Mouse (Mus musculus): ENCODE data around the gene Bicc1.

The Bicc1 gene

DNA sequence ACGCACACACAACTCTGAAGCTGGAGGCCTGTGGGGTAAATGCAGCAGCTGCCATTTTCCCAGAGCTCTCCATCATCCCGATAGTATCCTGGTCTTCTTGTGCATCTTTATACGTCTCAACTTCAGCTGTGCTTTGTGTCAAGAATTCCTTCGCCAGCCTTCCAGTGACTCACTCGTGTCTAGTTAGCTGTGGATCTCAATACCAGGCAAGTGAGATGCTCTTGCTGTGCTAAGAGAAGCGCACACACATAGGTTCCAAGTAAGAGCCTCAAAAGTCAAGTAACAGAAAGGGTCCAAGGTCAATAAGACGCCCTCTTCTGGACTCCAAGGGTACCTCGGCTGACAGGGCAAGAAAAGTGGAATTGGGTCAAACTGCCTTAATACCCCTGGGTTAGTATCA, 37.0 kb downstream of the Bicc1 start:
- no peak for DNase-seq (ENCODE audit: low spot score)

DNA sequence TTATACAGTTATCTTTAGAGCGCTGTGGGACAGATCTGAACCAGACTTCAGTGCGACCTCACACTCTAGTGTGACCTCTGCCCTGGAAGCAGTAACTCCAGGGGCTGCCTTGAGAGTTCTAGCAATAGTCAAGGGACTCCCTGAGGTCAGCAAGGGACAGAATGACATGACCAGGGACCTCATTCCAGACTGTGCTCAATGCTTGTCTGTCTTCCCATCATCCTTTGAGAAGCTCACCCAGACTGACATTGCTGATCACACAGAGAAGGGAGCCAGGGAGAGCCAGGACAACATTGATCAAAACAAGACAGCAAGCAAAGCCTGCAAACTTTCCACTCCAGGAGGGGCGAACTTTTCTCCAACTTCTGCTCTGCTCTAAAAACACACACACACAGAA, 38.7 kb downstream of the Bicc1 start:
- no peak for DNase-seq (ENCODE audit: low spot score)

DNA sequence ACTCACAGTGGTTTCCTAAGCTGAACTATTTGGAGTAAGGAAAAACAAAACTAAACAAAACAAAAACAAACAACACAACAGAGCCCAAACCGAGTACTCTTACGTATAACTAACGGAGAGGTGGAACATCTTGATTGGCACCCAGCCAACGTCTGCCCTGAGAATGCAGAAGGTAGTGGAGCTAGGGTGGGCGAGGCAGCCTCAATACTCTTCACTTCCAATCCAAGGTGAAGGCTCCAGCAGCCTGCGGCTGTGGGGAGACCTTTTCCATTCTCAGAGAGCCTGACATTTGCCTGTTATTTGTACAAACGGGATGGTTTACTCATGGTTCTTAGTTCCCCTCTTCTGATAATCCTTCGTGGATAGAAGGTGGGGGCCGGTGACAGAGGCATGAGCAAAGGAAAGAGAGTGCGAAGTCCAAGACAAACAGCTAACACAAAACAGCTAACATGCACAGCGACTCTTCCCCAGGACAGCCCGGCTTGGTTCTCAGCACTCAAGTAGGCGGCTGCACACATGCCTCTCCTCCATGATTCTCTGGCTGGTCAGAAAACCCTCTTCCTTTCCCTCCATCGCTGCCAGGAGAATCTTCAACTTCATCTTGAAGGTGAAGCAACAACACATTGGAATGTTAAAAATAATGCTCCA, 39.3 kb downstream of the Bicc1 start:
- DNase-seq (ENCODE audit: low spot score) = no peak

DNA sequence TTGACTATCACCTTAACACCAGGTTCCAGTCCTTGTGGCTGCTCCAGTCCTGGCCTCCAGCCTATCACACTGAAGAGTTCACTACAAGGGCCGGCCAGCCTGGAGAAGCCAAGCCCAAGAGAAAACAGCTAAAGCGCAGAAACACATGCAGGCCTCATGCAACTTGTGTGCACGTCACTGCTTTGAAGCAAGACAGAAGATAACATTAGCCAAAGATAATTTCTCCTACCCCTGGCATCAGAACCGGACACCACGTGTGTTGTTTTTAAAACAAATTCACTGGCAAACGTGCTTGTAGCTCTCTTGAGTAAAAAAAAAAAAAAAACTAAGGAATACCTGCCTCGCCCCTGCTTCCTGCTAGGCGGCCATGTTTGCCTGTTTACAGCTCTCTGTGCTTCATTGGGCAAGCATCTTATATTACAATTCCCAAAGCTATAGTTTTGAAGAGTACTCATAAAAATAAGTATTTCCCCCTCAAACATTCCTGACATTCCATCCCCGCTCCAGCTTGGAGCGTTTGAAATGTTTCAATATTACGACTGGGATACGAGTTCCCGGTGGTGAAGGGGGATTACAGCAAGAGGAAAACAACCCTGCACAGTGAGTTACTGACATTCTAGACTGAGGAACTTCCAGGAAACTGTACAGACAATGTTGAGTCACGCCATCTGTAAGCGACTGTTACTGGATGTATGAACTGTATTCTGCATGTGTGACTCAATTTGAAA, 40.2 kb downstream of the Bicc1 start:
- DNase-seq (ENCODE audit: low spot score) = no peak

DNA sequence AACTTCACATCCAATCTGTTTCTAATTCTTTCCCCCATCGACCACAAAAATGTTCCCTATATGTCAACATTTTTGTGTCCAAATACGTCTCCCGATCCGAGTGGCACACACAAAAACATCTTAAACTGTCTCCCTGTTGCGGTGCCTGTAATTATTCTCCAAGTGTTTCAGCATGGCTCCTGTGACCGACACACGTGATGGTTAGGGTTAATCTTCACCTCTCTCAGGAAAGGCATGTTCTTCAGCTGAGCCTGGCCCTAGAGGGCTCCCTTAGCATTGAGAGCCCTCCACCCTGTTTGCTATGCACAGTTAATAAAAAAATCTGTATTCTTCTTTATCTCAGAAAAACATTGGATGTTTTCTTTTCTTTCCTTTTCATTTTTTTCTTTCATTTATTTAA, 41.7 kb downstream of the Bicc1 start:
- no peak for DNase-seq (ENCODE audit: low spot score)

DNA sequence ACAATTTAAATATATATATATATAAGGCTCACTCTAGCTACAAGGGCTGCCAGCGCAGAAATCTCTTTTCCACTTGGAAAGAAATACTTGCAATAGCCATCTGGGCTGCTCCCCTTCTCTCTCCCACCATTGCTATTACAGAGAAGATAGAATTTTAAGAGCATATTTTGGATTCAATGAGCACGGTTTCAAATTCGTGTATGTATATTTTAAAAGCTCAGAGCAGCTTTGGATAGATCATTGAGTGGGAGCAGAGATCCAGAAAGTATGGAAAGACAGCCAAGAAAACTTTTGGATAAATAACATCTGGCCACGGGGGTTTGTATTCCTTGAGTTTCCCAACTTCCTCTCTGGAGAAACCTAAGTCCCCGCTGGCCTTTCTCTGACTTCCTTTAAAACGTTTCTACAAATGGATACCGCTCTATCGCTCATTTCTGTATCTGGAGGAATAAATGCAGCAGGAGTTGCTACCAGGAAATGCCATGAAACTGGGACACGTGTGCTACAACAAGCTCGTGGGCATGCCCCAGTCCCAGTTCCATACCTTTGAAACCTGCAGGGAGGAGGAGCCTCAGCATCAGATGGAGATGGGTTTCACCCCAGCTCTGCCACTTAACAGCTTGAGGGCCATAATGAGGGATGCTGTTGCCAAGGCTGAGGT, 45.1 kb downstream of the Bicc1 start:
- DNase-seq (ENCODE audit: low spot score) = no peak

DNA sequence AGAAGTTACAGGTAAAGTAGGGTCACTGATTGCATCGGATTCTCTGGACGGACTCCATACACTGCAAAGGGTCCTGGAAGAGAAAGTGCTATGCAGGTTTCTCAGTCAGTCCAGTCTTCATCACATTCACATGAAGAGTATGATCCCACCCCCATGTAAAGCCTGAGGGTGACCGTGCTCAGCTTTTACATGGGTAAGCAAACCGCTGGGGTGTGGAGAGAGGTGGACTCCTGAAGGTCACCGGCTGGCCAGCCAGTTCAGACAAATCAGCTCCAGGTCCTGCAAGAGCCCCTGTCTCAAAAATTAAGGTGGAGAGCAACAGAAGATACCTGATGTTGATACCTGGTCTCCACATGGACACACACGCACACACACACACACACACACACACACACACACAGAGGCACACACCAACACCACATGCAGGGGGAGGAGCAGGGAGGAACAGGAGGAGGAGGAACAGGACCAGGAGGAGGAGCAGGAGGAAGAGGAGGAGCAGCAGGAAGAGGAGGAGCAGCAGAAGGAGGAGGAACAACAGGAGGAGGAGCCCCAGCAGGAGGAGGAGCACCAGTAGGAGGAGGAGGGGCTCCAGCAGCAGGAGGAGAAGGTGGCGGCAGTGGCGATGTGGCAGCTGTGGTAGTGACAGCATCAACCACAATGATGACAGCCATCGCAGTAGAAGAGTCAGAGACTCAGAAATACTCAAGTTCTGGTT, 52.9 kb downstream of the Bicc1 start:
- no peak for DNase-seq (ENCODE audit: low spot score)

DNA sequence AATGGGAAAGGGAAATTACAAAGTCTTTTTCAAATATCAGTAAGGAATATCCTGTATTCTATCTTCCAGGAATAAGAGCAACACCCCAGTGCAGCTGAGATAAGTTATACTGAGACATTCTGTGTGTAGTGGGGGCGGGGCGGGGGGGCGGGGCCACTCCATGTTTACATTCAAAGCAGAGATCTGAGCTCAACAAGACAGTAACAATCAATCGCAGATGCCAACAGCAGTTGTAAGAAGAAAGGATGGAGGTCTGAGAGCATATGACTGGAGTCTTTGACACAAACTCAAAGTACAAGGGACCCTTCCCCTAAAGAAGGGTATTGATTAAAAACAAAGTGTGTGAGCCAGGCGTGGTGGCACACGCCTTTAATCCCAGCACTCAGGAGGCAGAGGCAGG, 54.7 kb downstream of the Bicc1 start:
- no peak for DNase-seq (ENCODE audit: low spot score)

DNA sequence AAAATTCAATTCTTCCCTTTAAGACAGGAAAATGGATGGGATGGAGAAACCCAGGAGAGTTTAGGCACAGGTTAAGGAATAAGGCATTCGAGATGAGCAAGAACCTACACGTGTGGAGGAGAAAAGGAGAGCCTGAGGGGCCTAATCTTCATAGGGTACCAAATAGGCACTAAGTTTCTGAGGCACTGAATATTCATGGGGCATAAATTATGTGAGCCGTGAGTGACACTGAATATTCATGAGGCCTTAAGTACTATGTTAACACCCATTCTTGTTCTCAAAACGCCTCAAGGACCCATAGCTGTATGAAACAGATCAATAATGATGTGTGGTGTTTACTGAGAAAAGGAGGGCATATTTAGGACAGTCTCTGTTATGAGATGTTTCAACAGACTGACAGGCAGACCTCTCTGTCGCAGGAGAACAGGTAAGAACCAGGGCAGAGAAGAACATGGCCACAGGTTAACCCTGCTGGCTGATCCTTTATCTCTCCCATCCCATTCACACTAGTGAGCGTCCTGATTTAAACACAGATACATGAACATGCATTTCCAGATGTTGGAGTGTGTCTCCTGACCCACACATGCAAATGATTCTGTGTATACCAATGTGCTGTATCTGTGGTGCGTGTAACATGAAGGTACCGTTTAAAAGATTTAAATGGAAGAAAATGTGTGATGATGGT, 58.5 kb downstream of the Bicc1 start:
- no peak for DNase-seq (ENCODE audit: low spot score)

DNA sequence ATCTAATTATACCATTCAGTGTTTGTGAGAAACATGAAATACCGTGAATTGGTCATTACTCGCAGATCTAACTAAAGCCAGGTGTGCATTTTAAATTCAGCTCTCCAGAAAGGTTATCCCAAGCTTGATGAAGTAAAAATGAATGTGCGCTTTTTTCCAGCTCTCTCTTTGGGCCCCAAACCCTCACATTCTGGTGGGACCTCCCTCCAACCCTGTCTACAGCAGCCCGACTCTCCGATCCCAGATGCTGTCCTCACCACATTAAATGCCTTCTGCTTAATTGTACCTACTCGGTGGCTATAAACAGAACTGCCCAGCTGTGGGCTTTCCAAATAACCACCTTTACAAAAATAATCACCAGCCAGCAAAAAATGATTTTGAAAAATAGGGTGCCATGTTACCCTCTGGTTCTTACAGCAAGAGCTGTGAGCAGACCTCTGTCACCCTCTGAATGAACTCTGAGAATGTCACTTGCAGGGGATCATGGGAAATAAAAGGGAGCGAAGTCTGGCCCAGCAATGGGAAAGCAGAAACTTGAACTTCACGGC, 64.7 kb downstream of the Bicc1 start:
- DNase-seq (ENCODE audit: low spot score) = no peak

DNA sequence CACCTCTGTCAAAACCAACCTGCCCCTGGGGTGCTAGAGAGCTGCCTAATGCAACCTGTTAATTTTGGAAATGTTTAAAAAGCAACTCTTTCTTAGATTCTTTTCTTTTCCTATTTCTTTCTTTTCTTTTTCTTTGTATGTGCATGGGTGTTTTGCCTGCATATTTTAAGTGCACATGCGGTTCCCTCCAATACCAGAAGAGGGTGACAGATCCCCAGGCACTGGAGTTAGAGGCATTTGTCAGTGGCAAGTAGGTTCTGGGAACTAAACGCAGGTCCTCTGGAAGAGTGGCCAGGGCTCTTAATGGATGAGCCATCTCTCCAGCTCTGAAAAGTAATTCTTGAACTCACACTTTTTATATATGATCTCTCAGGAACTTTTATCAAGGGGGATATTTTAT, 66.2 kb downstream of the Bicc1 start:
- no peak for DNase-seq (ENCODE audit: low spot score)

DNA sequence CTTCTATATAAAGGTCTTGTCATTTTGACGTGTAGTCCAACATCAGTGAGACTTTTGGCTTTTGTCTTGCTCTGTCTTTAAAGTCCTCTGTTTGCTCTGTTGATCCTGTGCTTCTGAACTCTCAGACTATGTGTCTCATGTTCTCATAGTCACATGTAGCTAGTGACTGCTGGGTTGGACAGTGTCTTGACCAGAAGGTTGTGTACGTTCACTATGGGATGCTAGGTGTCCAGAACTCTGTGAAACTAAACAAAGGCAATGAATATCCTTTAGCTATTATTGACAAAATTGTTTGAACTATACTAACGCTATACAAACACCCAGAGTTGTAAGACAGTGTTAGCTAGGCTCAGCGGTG, 72.2 kb downstream of the Bicc1 start:
- no peak for DNase-seq (ENCODE audit: low spot score)

DNA sequence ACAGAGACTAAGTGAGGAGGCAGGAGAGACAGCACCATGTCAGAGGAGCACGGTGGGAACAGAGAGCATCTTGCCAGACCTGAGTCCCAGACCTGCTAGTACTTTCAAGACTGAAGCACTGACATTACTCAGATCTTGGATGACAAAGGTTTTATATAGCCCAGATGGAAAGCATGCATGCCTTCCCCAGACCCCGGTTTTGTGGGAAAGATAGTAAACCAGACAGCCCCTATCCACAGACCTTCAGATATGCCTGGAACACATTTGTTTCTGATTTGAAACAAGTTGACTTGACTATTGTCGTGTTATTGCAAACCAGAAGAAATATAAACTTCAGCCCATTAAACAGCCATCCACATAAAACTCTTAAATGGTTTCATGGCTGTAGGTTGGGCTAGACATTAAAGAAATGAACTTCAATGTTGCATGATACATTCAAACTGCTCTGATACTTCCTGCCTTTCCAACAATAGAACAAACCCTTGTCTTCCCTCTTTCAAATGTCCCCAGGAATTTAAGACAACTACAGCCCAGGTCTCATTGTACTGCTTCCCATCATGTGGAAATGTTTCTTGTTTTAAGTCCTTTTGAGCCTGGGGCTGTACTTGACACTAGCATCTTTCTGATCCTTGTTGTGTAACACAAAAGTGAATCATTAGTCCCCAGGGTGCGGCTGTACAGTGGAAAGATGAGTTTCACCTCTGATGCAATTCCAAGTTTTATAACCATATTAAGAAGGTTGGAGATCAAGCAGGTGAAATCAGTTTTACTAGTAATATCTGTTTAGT, 72.7 kb downstream of the Bicc1 start:
- no peak for DNase-seq (ENCODE audit: low spot score)

DNA sequence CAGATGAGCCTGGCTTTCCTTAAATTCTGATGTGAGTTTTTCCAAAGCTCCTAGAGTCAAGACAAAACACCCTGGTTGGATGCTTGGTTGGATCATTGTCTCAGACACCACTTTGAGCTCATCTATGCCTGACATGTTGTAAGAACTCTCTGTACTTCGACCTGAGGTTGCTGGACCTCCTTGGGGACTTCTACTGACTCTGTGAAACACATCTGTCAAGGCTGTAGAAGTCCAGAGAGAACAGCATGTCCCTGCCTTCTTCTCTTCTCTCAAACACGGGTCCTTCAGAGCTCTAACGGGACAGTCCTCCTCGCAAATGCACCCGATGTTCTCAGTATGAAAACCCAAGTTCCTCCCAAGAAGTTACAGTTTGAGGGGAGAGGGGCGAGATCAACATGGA, 76.5 kb downstream of the Bicc1 start:
- DNase-seq (ENCODE audit: low spot score) = no peak

DNA sequence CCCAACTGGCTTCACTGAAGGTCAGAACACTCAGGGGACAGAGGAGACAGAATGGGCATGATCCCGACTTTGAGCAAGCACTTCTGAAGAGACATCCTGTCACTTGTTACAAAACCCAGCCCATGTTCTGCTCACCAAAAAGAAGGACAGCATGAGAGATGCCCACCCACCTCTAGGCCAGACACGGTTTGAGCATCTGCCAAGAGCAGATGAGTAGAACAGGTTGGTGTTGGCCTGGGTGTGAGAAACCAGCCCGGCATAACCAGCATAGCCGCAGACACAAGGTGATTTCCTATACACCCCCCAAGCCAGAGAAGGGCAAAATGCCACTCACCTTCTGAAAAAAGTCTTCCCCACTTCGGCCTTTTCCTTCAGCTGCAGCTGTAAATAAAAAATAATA, 80.6 kb downstream of the Bicc1 start:
- no peak for DNase-seq (ENCODE audit: low spot score)

DNA sequence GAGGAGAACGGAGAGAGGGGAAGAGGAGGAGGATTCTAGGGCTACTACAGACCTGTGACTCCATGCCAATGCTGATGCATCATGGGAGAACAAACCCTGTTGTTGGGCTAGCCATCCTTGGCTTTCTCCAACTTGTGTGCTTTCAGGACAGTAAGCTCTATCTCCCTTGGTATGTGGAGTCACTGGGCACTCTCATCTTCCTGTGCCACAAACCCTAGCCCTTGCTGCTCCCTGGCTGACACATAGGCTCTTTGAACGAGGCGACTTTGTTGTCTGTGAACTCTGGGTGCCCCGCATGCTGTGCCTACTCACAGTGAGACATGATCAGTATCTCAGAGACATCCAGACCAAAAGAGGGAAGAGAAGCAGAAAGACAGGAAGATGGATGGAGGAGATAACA, 94.5 kb downstream of the Bicc1 start:
- DNase-seq (ENCODE audit: low spot score) = no peak

DNA sequence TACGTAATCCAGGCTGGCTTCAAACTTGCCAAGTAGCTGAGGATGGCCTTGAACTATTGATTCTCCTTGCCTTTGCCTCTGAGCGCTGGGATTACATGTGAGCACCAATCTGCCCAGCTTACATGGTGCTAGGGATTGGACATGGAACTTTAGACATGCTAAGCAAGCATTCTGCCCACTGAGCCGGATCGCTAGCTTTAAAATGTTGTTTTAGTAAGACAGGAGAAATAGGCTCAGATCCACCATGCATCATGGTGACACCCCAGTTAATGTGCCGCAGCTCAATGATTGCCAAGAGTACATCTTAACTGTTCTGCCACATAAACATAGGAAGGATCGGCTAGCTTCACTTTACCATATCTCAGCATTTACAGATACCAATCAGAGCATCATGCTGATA, 94.9 kb downstream of the Bicc1 start:
- no peak for DNase-seq (ENCODE audit: low spot score)

DNA sequence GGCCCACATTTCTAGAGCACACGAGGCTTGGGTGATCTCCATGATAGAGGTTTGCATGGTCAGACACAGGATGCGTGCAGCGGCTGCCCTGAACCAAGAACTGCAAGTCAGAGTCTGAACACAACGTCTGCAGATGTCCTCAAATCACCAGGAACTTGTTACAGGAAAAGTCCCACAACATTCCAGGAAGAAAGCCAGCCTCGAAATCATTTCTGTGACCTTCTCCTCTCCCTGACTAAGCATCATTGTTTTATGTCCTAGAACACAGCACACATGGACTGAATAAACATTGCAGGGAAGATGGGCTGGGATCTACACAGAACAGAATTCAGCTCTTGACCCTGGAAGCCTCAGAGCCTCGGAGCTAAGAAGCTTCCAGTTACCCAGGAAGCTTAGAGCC, 97.3 kb downstream of the Bicc1 start:
- DNase-seq (ENCODE audit: low spot score) = no peak

DNA sequence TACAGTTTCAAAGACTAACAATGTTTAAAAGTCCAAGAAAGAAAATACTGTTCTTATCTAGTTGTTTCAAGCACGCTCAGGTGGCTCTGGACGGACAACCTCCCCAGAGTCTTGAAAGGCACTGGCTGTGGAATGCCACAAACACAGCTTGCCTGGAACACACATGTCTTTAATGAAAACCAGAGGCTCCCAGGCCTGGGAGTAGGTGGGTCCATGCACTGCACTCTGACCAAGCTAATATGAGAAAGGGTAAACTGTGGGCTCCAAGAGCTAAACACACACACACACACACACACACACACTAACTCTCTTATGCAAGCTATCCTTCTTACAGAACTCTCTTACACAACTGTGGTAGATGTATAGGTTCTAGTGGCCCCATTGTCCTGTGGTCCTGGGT, 99.2 kb downstream of the Bicc1 start:
- no peak for DNase-seq (ENCODE audit: low spot score)

DNA sequence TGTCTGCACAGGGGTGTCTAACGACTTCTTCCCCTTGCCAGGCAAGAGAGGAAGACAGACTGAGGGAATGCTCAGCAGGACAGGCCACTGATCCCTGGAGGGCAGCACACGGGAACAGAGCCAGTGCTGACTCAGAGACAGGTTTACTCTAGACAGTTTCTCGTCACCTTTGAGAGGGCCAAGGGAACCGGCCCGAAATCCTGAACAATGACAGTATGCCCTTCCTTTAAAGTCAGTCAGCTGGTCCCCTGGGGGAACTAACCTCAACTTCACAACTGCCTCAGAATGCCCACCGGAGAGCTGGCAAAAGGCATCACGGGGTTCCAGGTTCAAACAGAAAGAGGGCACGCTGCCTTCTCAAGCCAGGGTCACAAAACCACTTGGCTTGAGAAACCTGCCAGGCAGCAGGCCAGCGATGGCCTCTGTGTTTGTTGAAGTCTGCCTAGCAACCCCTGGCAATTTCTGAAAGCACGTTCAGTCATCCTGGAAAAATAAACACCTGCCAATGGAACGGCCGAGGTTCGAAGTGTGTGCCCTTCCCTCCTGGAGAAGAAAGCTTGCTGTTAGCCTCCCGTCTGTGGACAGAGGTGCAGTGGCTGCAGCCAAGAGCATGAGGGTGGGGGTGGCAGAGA, 100.8 kb downstream of the Bicc1 start:
- no peak for DNase-seq (ENCODE audit: low spot score)

DNA sequence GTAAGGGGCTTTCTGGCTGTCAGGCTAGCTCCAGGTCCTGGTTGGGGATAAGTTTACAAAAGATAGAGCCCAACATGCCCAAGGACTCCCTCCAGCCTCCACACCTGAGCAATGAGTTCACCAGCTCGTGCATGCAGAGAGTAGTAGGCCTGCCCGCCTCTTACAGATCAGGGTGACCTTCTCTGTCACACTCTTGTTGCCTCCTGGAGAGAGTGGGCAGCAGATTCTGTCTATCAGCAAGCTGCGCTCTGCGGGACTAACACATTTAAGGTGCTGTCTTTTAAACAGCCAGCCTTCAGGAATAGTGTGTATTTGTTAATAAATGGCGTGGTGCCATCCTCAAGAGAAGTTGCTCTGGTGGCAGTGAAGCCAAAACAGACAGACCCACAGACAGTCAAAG, 101.4 kb downstream of the Bicc1 start:
- DNase-seq (ENCODE audit: low spot score) = no peak

Data from MN1 (cell line).